10 mouse cellular contexts compared by ENCODE assay signal in genomic region chr7:118848796-118849195, GRCm38 (mm10). TPM values are rescaled to one million over a fixed set of nuclear protein-coding genes. Genes with fewer than 3 reads are reported as not detected.
DNase-seq lines count a peak whose midpoint lies in the region; ATAC-seq lines count a peak whose summit lies in the region.
"Had no signal": no experiment of that assay in that cellular context is flagged by ENCODE, and none has a peak within 500 bp of the region (broad histone marks: within the 10 kb centered on the region; RNA-seq: fewer than 3 reads in every experiment).

No protein-coding gene starts in this region.

- 80% methylated on average over 10 of the region's 10 CpGs for WGBS in limb, embryonic 11.5 days
- 86% methylated on average over 10 of the region's 10 CpGs for WGBS in limb, embryonic 10.5 days

- intact Hi-C loops in left cerebral cortex, postnatal 10 days (cut with DNase I): no loop called here

- H3K4me3 ChIP-seq in limb, embryonic 11.5 days (ENCODE audit: low read depth, low read length): no peak overlapping the region
- no peak overlapping the region for H3K4me3 ChIP-seq in limb, embryonic 10.5 days
- H3K4me3 ChIP-seq: megakaryocyte, embryonic 14.5 days had no signal

- ATAC-seq in limb, embryonic 11.5 days (ENCODE audit: insufficient number of reproducible peaks, low FRiP score, low TSS enrichment, low read depth): no peak
- ATAC-seq: inflammation-experienced regulatory T-cells, adult 6 months had no signal

- no peaks in the 10 kb centered on the region for H3K4me1 ChIP-seq in limb, embryonic 11.5 days (ENCODE audit: control insufficient read depth, insufficient read depth, low read length)
- H3K4me1 ChIP-seq in limb, embryonic 10.5 days: no peaks in the 10 kb centered on the region

- no peak overlapping the region for H3K4me2 ChIP-seq in limb, embryonic 11.5 days (ENCODE audit: low read depth, severe bottlenecking)

- peaks cover 40% of the 10 kb centered on the region for H3K36me3 ChIP-seq in limb, embryonic 11.5 days (ENCODE audit: control insufficient read depth, insufficient read depth, low read length)
- H3K36me3 ChIP-seq in limb, embryonic 10.5 days: peaks cover 100% of the 10 kb centered on the region

- H3K27me3 ChIP-seq in limb, embryonic 11.5 days (ENCODE audit: control insufficient read depth, insufficient read depth, low read length): no peaks in the 10 kb centered on the region
- no peaks in the 10 kb centered on the region for H3K27me3 ChIP-seq in limb, embryonic 10.5 days (ENCODE audit: low read depth, poor library complexity, severe bottlenecking)
- H3K27me3 ChIP-seq: megakaryocyte, embryonic 14.5 days had no signal

- no peak overlapping the region for H3K27ac ChIP-seq in limb, embryonic 11.5 days (replicated peaks; ENCODE audit: low read depth, low read length)
- no peak overlapping the region for H3K27ac ChIP-seq in limb, embryonic 10.5 days

- no peak overlapping the region for H3K9ac ChIP-seq in limb, embryonic 11.5 days (ENCODE audit: low read length)

- DNase-seq in limb, embryonic 11.5 days (ENCODE audit: low spot score): peak; percentile 32
- DNase-seq in limb, embryonic 10.5 days (ENCODE audit: low spot score): no peak
- peak; percentile 39 for DNase-seq in forelimb bud, embryonic 11.5 days (ENCODE audit: low read depth, low spot score)
- DNase-seq in kidney, postnatal 4 days: peak; percentile 45 to 59
- peak; percentile 60 for DNase-seq in testis, postnatal 14 days (ENCODE audit: low spot score)
- DNase-seq in left cerebral cortex, postnatal 10 days (ENCODE audit: extremely low spot score in 1 of 2, low spot score in 2 of 2): no peak
- DNase-seq in thymus, postnatal 10 days (ENCODE audit: low spot score in 2 of 2): no peak
- DNase-seq in thymus, postnatal 4 days: no peak

- H3K9me3 ChIP-seq in limb, embryonic 11.5 days (ENCODE audit: control insufficient read depth, low read length): no peaks in the 10 kb centered on the region
- no peaks in the 10 kb centered on the region for H3K9me3 ChIP-seq in limb, embryonic 10.5 days (replicated peaks)
- H3K9me3 ChIP-seq: megakaryocyte, embryonic 14.5 days had no signal

RNA-seq across cellular contexts. Expression of gene Iqck, which starts 6.8 kb away (rescaled TPM):
- polyA plus RNA-seq in limb, embryonic 11.5 days (2014; fragmentation: Nextera tagmentation; extraction: Ambion mirVana): 2.2 TPM in 2 replicates
- polyA plus RNA-seq in limb, embryonic 10.5 days (2016; fragmentation: Nextera tagmentation; extraction: Ambion mirVana): 1.5 and 1.8 TPM in 2 replicates
- 1 to 10 TPM; 2.8 to 3.1 TPM for total RNA-seq in left cerebral cortex, postnatal 10 days (2021)

RNA-seq across cellular contexts. Expression of gene Knop1, which starts 7.3 kb away (rescaled TPM):
- 136 and 147 TPM in 2 replicates for polyA plus RNA-seq in limb, embryonic 11.5 days (2014; fragmentation: Nextera tagmentation; extraction: Ambion mirVana)
- polyA plus RNA-seq in limb, embryonic 10.5 days (2016; fragmentation: Nextera tagmentation; extraction: Ambion mirVana): 124 and 141 TPM in 2 replicates
- 10 to 100 TPM; 42.4 to 43.0 TPM for total RNA-seq in left cerebral cortex, postnatal 10 days (2021)

Comparison
In these comparisons a context has a peak if more than half of its experiments do, and no peak if none do; other contexts are left out.
1. DNase-seq: peak in limb, embryonic 11.5 days (single experiment), forelimb bud, embryonic 11.5 days (single experiment), kidney, postnatal 4 days (2 of 2) and testis, postnatal 14 days (single experiment); none in limb, embryonic 10.5 days (single experiment), left cerebral cortex, postnatal 10 days (0 of 2), thymus, postnatal 10 days (0 of 2) and thymus, postnatal 4 days (single experiment).